Mouse (Mus musculus) midbrain, embryonic 11.5 days (tissue): ENCODE measurements around the gene Eea1. TPM values are rescaled to one million over a fixed set of nuclear protein-coding genes. Genes with fewer than 3 reads are reported as not detected.

Experiments
- ATAC-seq: fragments of 200-750 bp; cut with Nextera tagmentation; 2 replicates; pipeline ENCODE4 v1.8.0; 2017; ENCODE audit warnings: moderate TSS enrichment, moderate library complexity; ENCODE audit not compliant: low FRiP score
- DNase-seq: peaks from one replicate; pipeline ENCODE4 v3.0.0; 2015; ENCODE audit warnings: low spot score; ENCODE audit errors: missing footprints
- H3K27ac ChIP-seq: fragments of 300-500 bp; sonication (generic); 2 replicates; pipeline ENCODE4 v1.5.1; 2014; ENCODE audit warnings: low read depth, low read length
- H3K27me3 ChIP-seq: fragments of 300-500 bp; sonication (generic); 2 replicates; pipeline ENCODE4 v1.6.1; 2014; ENCODE audit warnings: mild to moderate bottlenecking, low read length, moderate library complexity, mixed read lengths; ENCODE audit not compliant: control insufficient read depth, insufficient read depth
- H3K36me3 ChIP-seq: fragments of 300-500 bp; sonication (generic); 2 replicates; pipeline ENCODE4 v1.6.1; 2014; ENCODE audit warnings: mild to moderate bottlenecking, low read length, moderate library complexity, mixed read lengths; ENCODE audit not compliant: control insufficient read depth, insufficient read depth
- H3K4me1 ChIP-seq: fragments of 300-500 bp; sonication (generic); 2 replicates; pipeline ENCODE4 v1.6.1; 2014; ENCODE audit warnings: low read length; ENCODE audit not compliant: control insufficient read depth, insufficient read depth
- H3K4me2 ChIP-seq: fragments of 300-500 bp; sonication (generic); 2 replicates; pipeline ENCODE4 v1.6.1; 2014; ENCODE audit warnings: mild to moderate bottlenecking, moderate library complexity
- H3K4me3 ChIP-seq: fragments of 300-500 bp; sonication (generic); 2 replicates; pipeline ENCODE4 v1.5.1; 2014; ENCODE audit warnings: low read depth, low read length
- H3K9ac ChIP-seq: fragments of 300-500 bp; sonication (generic); 2 replicates; pipeline ENCODE4 v1.6.1; 2014; ENCODE audit warnings: low read length
- H3K9me3 ChIP-seq: fragments of 300-500 bp; sonication (generic); 2 replicates; pipeline ENCODE4 v1.6.1; 2016; ENCODE audit warnings: low read length; ENCODE audit not compliant: control insufficient read depth
- WGBS: fragments of 180-500 bp; shearing (Covaris S2); extraction: QIAGEN DNeasy Blood & Tissue Kit; methylation state at CpG from one replicate; pipeline ENCODE4 v1.1.7; 2014; 5-methylcytosine and 5-hydroxymethylcytosine counted together
- polyA plus RNA-seq: library from polyadenylated mRNA; unstranded; fragments of >200 nt; fragmentation: Nextera tagmentation; extraction: Ambion mirVana; gene quantifications from 2 replicates; pipeline ENCODE4 v1.2.1, GENCODE M21; 2014

Gene Eea1
- polyA plus RNA-seq, 1 experiment from 2014 or later, result 14.7 TPM

DNA sequence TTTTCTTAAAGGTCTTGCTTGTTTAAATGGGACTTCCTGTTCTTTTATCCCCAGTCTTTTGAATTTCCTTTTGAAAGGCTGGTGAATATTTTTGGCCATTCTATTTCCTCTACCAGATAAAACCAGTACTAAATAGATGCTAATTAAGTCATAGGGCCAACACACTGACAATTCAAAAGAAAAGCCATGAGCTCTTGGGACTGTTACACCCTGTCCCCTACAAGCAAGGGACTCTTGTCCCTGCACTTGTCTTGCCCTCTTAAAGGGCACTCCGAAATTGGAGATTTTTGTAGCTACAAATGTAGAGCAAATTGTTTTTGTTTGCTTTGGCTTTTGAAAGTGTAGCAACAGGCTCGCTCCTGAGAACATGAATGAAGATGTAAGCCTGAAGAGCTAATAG is 154.1 kb downstream of the Eea1 start:
- Histone ChIP-seq H3K4me3 (no peak overlapping the region), H3K27me3 (no peaks in the 10 kb centered on the region), H3K4me1 (no peaks in the 10 kb centered on the region), H3K27ac (no peak overlapping the region), H3K4me2 (no peak overlapping the region), H3K36me3 (no peaks in the 10 kb centered on the region), H3K9ac (no peak overlapping the region), H3K9me3 (no peaks in the 10 kb centered on the region)
- ATAC-seq (no peak), DNase-seq (no peak)
- 51% methylated on average over 2 of the region's 2 CpGs for WGBS

Other genes starting within 250 kb of the Eea1 start
- not detected in 2 replicates for gene Gm33543, start 97.7 kb upstream of the Eea1 start, polyA plus RNA-seq
- not detected in 2 replicates for gene Gm5426, start 196.0 kb downstream of the Eea1 start, polyA plus RNA-seq